Mouse (Mus musculus) left cerebral cortex, postnatal 10 days (tissue): ENCODE results near the gene Mfsd4b1. TPM values are rescaled to one million over a fixed set of nuclear protein-coding genes. Genes with fewer than 3 reads are reported as not detected.

Experiments
- DNase-seq, 2 experiments: peaks; one replicate each; pipeline ENCODE4 v3.0.0; 2021 to 2022; ENCODE audit warnings: low spot score in 2 of 2, mixed read lengths in 1 of 2; ENCODE audit errors: extremely low spot score in 1 of 2
- intact Hi-C: fragments of 180-260 bp; cut with DNase I; formaldehyde crosslinking; loops from one replicate; pipeline ENCODE4 v1.15.1; 2025
- total RNA-seq, 2 experiments: library from RNA; stranded (reverse); gene quantifications; 2 replicates each; pipeline ENCODE4 v1.2.3; 2021

Mfsd4b1 gene
- total RNA-seq, result under 1 TPM in 1 of 2 experiments, not detected in 1; 0.28 TPM

GRCm38 (mm10) chr10:40024554-40025428 is at the start of gene Mfsd4b1:
Mfsd4b1 (minus strand) TSS chr10:40025268.
- intact Hi-C loops, result no loop called here
- DNase-seq, result peak; percentile 88 to 93

- DNase-seq, result no peak
- intact Hi-C loops, result no loop called here
Measured at GRCm38 (mm10) chr10:40073608-40074007, 48.5 kb upstream of the Mfsd4b1 start.

GRCm38 (mm10) chr10:40070684-40071083 is 45.6 kb upstream of the Mfsd4b1 start:
- intact Hi-C loops, result no loop called here

GRCm38 (mm10) chr10:40069270-40069669 is 44.2 kb upstream of the Mfsd4b1 start:
- intact Hi-C loops, result no loop called here
- no peak for DNase-seq

More at GRCm38 (mm10) chr10:40070684-40071083, 45.6 kb upstream of the Mfsd4b1 start:
- DNase-seq, result no peak

- no peak for DNase-seq
- intact Hi-C loops, result no loop called here
Measured at GRCm38 (mm10) chr10:40068595-40068994, 43.5 kb upstream of the Mfsd4b1 start.

- no peak for DNase-seq
- intact Hi-C loops, result no loop called here
Measured at GRCm38 (mm10) chr10:40067529-40067928, 42.5 kb upstream of the Mfsd4b1 start.

GRCm38 (mm10) chr10:40067071-40067470 is 42.0 kb upstream of the Mfsd4b1 start:
- DNase-seq, result no peak
- intact Hi-C loops, result no loop called here

GRCm38 (mm10) chr10:40065357-40065756 is 40.3 kb upstream of the Mfsd4b1 start:
- DNase-seq, result no peak
- intact Hi-C loops, result no loop called here

- intact Hi-C loops, result no loop called here
- no peak for DNase-seq
Measured at GRCm38 (mm10) chr10:40063291-40063890, 38.3 kb upstream of the Mfsd4b1 start.

GRCm38 (mm10) chr10:40062812-40063211 is 37.7 kb upstream of the Mfsd4b1 start:
- intact Hi-C loops, result no loop called here
- DNase-seq, result no peak

GRCm38 (mm10) chr10:40061926-40062325 is 36.9 kb upstream of the Mfsd4b1 start:
- intact Hi-C loops, result no loop called here
- no peak for DNase-seq

- intact Hi-C loops, result loop anchor here (10.0 kb wide), 1 partner anchor 466 kb away; no protein-coding TSS in a partner anchor
Measured at GRCm38 (mm10) chr10:40058786-40059120, 33.7 kb upstream of the Mfsd4b1 start.

GRCm38 (mm10) chr10:40058062-40058785 is 33.2 kb upstream of the Mfsd4b1 start:
- DNase-seq, result no peak
- intact Hi-C loops, result loop anchor here (10.0 kb wide), 1 partner anchor 467 kb away; no protein-coding TSS in a partner anchor

More at GRCm38 (mm10) chr10:40058786-40059120, 33.7 kb upstream of the Mfsd4b1 start:
- no peak for DNase-seq

GRCm38 (mm10) chr10:40057615-40058014 is 32.5 kb upstream of the Mfsd4b1 start:
- no peak for DNase-seq
- intact Hi-C loops, result loop anchor here (10.0 kb wide), 1 partner anchor 467 kb away; no protein-coding TSS in a partner anchor

- intact Hi-C loops, result loop anchor here (10.0 kb wide), 1 partner anchor 470 kb away; no protein-coding TSS in a partner anchor
Measured at GRCm38 (mm10) chr10:40054455-40054854, 29.4 kb upstream of the Mfsd4b1 start.

GRCm38 (mm10) chr10:40053896-40054295 is 28.8 kb upstream of the Mfsd4b1 start:
- DNase-seq, result no peak
- intact Hi-C loops, result loop anchor here (1.0 to 10.0 kb wide), 2 partner anchors 158 to 471 kb away; no protein-coding TSS in a partner anchor

More at GRCm38 (mm10) chr10:40054455-40054854, 29.4 kb upstream of the Mfsd4b1 start:
- DNase-seq, result no peak

GRCm38 (mm10) chr10:40053257-40053895 is 28.3 kb upstream of the Mfsd4b1 start:
- intact Hi-C loops, result loop anchor here (1.0 to 10.0 kb wide), 2 partner anchors 159 to 471 kb away; no protein-coding TSS in a partner anchor
- no peak for DNase-seq

GRCm38 (mm10) chr10:40051997-40052396 is 26.9 kb upstream of the Mfsd4b1 start:
- intact Hi-C loops, result loop anchor here (10.0 kb wide), 1 partner anchor 473 kb away; no protein-coding TSS in a partner anchor
- DNase-seq, result no peak
